Mouse (Mus musculus) thymus, postnatal 10 days (tissue): ENCODE results near the gene Stkld1.

Experiments used
- DNase-seq, 2 experiments: peaks; one replicate each; pipeline ENCODE4 v3.0.0; 2021; ENCODE audit warnings: low spot score in 2 of 2

Stkld1 gene

GRCm38 (mm10) chr2:26963923-26964723, 30.3 kb downstream of the Stkld1 start, which contains the start of gene Rexo4:
Gene Rexo4 (minus strand): TSS chr2:26964386.
- peak; percentile 89 to 93 for DNase-seq

- no peak for DNase-seq
Observed at GRCm38 (mm10) chr2:26964724-26965370, 31.0 kb downstream of the Stkld1 start.

DNA sequence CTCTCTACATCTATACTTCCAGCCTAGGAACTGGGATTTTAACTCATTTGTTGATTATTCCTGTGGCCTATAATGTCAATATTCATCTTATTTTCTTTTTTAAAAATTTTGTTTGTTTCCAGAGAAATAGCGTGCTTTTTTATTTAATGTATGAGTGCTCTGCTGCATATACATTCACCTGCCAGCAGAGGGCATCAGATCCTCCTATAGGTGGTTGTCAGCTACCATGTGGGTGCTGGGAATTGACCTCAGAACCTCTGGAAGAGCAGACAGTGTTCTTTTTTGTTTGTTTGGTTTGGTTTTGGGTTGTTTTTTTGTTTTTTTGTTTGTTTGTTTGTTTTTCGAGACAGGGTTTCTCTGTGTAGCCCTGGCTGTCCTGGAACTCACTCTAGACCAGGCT, 33.4 kb downstream of the Stkld1 start:
- DNase-seq = no peak

- no peak for DNase-seq
Observed at GRCm38 (mm10) chr2:26973116-26973515, 39.3 kb downstream of the Stkld1 start, which contains the start of gene Adamts13. Gene Adamts13 (plus strand): TSS chr2:26973416.

DNA sequence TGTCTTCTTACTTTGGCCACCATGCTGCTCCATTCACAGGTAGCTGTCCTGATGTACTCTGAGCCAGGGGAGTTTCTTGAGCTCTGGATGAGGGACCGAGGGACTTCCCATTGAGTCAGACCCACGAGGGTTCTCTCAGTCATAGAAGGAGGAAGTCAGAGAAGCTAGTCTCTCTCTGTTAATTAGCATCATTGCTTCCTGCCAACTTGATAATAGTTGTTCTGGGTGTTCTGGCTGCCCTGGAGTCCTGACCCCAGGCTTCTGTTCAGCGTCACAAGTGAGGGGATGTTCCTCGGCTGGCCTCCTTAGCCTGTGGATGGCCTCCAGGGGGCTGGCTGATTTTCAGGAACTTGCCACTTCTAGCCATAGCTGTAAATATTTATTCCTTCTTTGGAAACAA, 40.1 kb downstream of the Stkld1 start:
- no peak for DNase-seq

- peak; percentile 40 to 47 for DNase-seq
Observed at GRCm38 (mm10) chr2:26980361-26980760, 46.5 kb downstream of the Stkld1 start.

- no peak for DNase-seq
Observed at GRCm38 (mm10) chr2:26984179-26984578, 50.3 kb downstream of the Stkld1 start.

- no peak for DNase-seq
Observed at GRCm38 (mm10) chr2:26984640-26985039, 50.8 kb downstream of the Stkld1 start.

DNA sequence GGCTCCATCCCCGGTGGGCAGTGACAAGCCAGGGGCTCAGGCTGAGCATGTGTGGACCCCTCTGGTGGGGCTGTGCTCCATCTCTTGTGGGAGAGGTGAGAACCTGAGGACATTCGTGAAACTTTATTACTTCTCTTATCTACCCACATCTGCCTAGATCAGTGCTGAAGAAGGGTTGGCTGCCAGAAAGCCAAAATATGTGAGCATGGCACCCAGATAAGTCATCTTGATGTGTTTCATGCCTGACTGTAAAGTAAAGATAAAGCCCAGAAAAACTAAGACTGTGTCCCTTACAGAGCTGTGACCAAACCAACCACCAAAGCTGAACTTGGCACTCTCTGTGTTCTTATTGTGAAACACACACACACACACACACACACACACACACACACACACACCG, 60.1 kb downstream of the Stkld1 start:
- DNase-seq = no peak

DNA sequence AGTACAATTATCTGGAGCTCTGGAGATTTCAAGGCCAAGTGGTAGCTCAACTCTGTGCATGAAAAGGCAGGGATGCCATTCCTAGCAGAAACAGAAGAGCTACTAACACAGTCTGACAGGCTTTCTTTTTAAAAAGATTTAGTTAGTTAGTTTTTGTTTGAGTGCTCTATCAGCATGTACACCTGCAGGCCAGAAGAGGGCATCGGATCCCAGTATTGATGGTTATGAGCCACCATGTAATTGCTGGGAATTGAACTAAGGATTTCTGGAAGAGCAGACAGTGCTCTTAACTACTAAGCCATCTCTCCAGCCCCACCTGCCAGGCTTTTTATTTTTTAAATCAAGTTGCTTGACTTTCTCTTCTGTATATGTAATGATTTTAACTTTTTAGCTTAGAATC, 63.7 kb downstream of the Stkld1 start:
- DNase-seq = no peak

DNA sequence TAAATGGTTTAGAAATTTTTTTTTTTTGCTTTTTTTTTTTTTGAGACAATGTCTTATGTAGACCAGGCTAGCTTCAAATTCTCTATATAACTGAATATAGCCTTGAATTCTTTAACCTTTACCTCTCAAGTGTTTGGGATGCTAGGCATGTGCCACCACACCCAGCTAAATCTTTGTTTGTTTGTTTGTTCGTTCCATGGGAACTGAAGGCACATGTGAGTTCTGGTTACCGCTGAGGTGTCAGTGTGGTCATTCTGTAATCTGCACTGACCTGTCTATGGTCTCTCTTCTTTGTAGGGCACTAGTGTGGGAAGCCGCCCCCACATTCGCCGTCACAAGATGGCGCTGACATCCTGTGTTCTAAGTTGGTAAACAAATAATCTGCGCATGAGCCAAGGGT, 64.1 kb downstream of the Stkld1 start:
- no peak for DNase-seq
